Mouse (Mus musculus): ENCODE data around the gene Gm20458. TPM values are rescaled to one million over a fixed set of nuclear protein-coding genes. Genes with fewer than 3 reads are reported as not detected.
A peak's percentile ranks its signal among the peaks of the same experiment; 100 is the strongest.

Gm20458 gene
- polyA plus RNA-seq, 1 experiment from 2014 or later = 2.6 TPM

DNA sequence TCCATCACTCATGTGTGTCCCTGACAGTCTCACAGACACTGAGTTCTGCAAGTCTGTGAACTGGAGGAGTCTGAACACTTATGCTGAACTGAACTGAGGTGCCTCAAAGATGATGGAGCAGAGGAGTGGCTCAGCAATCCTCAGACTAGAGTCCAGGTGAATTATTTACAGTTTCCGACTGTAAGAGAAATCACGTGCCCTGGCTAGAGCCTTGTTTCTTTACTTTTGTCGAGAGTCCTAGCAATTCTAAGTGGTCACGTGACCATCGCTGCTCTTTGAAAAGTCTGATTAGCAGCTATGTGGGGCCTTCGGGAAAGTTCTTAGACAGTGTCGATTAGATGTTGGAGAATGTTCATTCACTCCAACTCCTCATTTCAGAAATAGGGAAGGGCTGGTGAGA, 2.8 kb upstream of the Gm20458 start:
- no peak overlapping the region for H3K4me3 ChIP-seq (ENCODE audit: low read depth, low read length)
- WGBS = 69% methylated on average over 7 of the region's 7 CpGs
- DNase-seq (ENCODE audit: low spot score) (no peak), ATAC-seq (replicated peaks; ENCODE audit: insufficient number of reproducible peaks, low FRiP score, low TSS enrichment, low read depth) (no peak)
- no peaks in the 10 kb centered on the region for H3K9me3 ChIP-seq (replicated peaks; ENCODE audit: control insufficient read depth, low read length)
- H3K9ac ChIP-seq (replicated peaks; ENCODE audit: low read length) = no peak overlapping the region
- no peaks in the 10 kb centered on the region for H3K36me3 ChIP-seq (replicated peaks; ENCODE audit: control insufficient read depth, insufficient read depth, low read depth, low read length)
- no peaks in the 10 kb centered on the region for H3K27me3 ChIP-seq (ENCODE audit: control insufficient read depth, insufficient read depth, low read length)
- no peaks in the 10 kb centered on the region; the same call in 1 of the 2 replicates for H3K4me1 ChIP-seq (ENCODE audit: control insufficient read depth, insufficient read depth, low read length)
- no peak overlapping the region for H3K4me2 ChIP-seq (ENCODE audit: low read depth, low read length)
- H3K27ac ChIP-seq (replicated peaks; ENCODE audit: low read depth, low read length) = no peak overlapping the region

DNA sequence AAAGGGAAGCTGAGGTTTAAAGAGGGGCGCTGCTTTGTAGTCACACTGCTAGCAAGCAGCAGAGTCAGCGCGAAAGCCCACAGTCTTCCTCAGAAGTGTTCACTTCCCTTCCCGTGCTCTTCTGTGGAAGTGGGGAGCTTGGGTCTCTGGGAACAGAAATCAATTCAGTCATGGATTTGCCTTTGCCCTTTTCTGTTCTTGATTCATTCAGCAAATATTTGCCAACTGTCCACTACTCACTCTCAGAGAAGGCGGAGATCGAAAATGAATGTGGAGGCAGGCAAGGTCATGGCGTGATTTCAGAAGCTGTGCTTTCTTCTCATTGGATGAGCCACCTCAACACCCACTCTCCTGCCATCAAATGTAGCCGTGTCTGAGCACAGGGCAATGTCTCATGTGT, 2.2 kb upstream of the Gm20458 start:
- no peaks in the 10 kb centered on the region for H3K36me3 ChIP-seq (replicated peaks; ENCODE audit: control insufficient read depth, insufficient read depth, low read depth, low read length)
- DNase-seq (ENCODE audit: low spot score) (no peak), ATAC-seq (replicated peaks; ENCODE audit: insufficient number of reproducible peaks, low FRiP score, low TSS enrichment, low read depth) (no peak)
- H3K4me2 ChIP-seq (ENCODE audit: low read depth, low read length) = no peak overlapping the region
- no peaks in the 10 kb centered on the region for H3K27me3 ChIP-seq (ENCODE audit: control insufficient read depth, insufficient read depth, low read length)
- no peaks in the 10 kb centered on the region for H3K9me3 ChIP-seq (replicated peaks; ENCODE audit: control insufficient read depth, low read length)
- WGBS = 85% methylated on average over 8 of the region's 8 CpGs
- no peak overlapping the region for H3K9ac ChIP-seq (replicated peaks; ENCODE audit: low read length)
- H3K4me3 ChIP-seq (ENCODE audit: low read depth, low read length) = no peak overlapping the region
- no peaks in the 10 kb centered on the region; the same call in 1 of the 2 replicates for H3K4me1 ChIP-seq (ENCODE audit: control insufficient read depth, insufficient read depth, low read length)
- no peak overlapping the region for H3K27ac ChIP-seq (replicated peaks; ENCODE audit: low read depth, low read length)

DNA sequence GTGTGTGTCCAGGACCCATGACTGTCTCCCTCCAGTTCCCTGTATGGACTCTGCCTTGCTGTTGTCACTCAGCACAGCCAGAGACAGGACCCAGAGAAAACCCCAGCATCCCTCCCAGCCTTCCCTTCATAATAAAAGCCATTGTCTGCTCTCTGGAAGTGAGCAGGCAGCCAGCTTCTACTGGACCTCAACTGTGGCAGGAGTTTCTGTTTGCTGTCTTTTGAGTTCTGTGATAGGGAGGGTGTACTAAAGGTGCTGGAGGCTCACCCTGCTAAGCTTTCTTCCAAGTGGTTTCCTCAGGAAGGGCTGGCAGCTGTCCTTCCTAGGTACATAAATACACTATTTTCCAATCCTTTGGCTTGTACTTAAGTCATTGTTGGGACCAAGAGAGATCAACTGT, 4.4 kb downstream of the Gm20458 start:
- ATAC-seq (replicated peaks; ENCODE audit: insufficient number of reproducible peaks, low FRiP score, low TSS enrichment, low read depth) = no peak
- H3K27me3 ChIP-seq (ENCODE audit: control insufficient read depth, insufficient read depth, low read length) = no peaks in the 10 kb centered on the region
- no peak overlapping the region for H3K4me3 ChIP-seq (ENCODE audit: low read depth, low read length)
- H3K36me3 ChIP-seq (replicated peaks; ENCODE audit: control insufficient read depth, insufficient read depth, low read depth, low read length) = no peaks in the 10 kb centered on the region; the same call in 1 of the 2 replicates
- no peak overlapping the region for H3K9ac ChIP-seq (replicated peaks; ENCODE audit: low read length)
- no peaks in the 10 kb centered on the region; the same call in 1 of the 2 replicates for H3K4me1 ChIP-seq (ENCODE audit: control insufficient read depth, insufficient read depth, low read length)
- H3K27ac ChIP-seq (replicated peaks; ENCODE audit: low read depth, low read length) = no peak overlapping the region
- DNase-seq (ENCODE audit: low spot score) = no peak
- H3K4me2 ChIP-seq (ENCODE audit: low read depth, low read length) = no peak overlapping the region
- no peaks in the 10 kb centered on the region for H3K9me3 ChIP-seq (replicated peaks; ENCODE audit: control insufficient read depth, low read length)

DNA sequence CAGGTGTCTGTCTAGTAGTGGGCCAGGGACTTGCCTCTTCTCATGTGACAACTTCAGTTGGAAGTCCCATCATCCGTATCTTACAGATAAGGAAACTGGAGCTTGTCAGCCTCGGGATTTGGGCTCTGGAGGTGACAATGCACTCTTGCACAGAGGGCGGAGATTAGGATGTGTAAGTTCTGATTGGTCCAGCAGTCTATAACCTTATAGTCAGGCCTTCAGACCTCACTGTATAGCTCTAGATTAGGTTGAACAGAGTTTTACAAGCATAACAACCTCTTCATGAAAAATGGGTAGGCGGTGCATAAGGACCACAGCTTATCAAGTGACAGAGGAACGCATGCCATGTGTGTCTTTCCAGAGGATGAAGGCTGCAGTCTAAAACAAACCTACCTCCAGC, 6.0 kb downstream of the Gm20458 start:
- 82% methylated on average over 5 of the region's 5 CpGs for WGBS

DNA sequence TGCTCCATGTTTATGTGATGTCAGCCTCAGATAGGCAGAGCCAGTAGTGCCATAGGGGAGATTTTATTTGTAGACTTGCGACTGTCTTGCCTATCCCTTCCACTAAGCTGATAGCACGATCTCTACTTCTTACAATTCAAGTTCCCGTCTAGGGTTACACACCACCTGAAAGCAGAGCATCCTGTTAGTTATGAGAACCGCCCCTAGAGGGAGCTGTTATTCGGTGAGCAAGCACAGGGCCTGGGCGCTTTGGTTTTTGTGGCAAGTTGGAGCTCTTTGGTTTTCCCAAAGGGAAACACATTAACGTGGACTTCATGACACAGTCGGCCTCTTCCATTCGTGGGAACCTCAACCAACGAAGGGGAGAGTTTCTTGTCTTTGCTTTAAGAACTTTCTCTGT, 9.5 kb downstream of the Gm20458 start:
- no peak overlapping the region for H3K4me2 ChIP-seq (ENCODE audit: low read depth, low read length)
- ATAC-seq (replicated peaks; ENCODE audit: insufficient number of reproducible peaks, low FRiP score, low TSS enrichment, low read depth) = no peak
- no peak overlapping the region for H3K27ac ChIP-seq (replicated peaks; ENCODE audit: low read depth, low read length)
- H3K9ac ChIP-seq (replicated peaks; ENCODE audit: low read length) = no peak overlapping the region; the same call in 1 of the 2 replicates
- H3K9me3 ChIP-seq (replicated peaks; ENCODE audit: control insufficient read depth, low read length) = no peaks in the 10 kb centered on the region
- no peaks in the 10 kb centered on the region for H3K27me3 ChIP-seq (ENCODE audit: control insufficient read depth, insufficient read depth, low read length)
- no peak overlapping the region for H3K4me3 ChIP-seq (ENCODE audit: low read depth, low read length)
- 24% methylated on average over 10 of the region's 10 CpGs for WGBS
- no peaks in the 10 kb centered on the region for H3K36me3 ChIP-seq (replicated peaks; ENCODE audit: control insufficient read depth, insufficient read depth, low read depth, low read length)
- no peaks in the 10 kb centered on the region for H3K4me1 ChIP-seq (ENCODE audit: control insufficient read depth, insufficient read depth, low read length)
- DNase-seq (ENCODE audit: low spot score) = peak; percentile 79

More for the DNA sequence above, 6.0 kb downstream of the Gm20458 start:
- Histone ChIP-seq H3K27ac (replicated peaks; ENCODE audit: low read depth, low read length) (no peak overlapping the region), H3K36me3 (replicated peaks; ENCODE audit: control insufficient read depth, insufficient read depth, low read depth, low read length) (no peaks in the 10 kb centered on the region; the same call in 1 of the 2 replicates), H3K27me3 (ENCODE audit: control insufficient read depth, insufficient read depth, low read length) (no peaks in the 10 kb centered on the region), H3K4me1 (ENCODE audit: control insufficient read depth, insufficient read depth, low read length) (no peaks in the 10 kb centered on the region; the same call in 1 of the 2 replicates), H3K4me3 (ENCODE audit: low read depth, low read length) (no peak overlapping the region), H3K4me2 (ENCODE audit: low read depth, low read length) (no peak overlapping the region), H3K9me3 (replicated peaks; ENCODE audit: control insufficient read depth, low read length) (no peaks in the 10 kb centered on the region), H3K9ac (replicated peaks; ENCODE audit: low read length) (no peak overlapping the region)
- no peak for ATAC-seq (replicated peaks; ENCODE audit: insufficient number of reproducible peaks, low FRiP score, low TSS enrichment, low read depth)
- no peak for DNase-seq (ENCODE audit: low spot score)

GRCm38 (mm10) chr2:164473624-164474023, 12.9 kb downstream of the Gm20458 start, which contains the start of gene Trp53tg5:
Trp53tg5 (minus strand) TSS chr2:164473724.
- no peaks in the 10 kb centered on the region for H3K27me3 ChIP-seq (ENCODE audit: control insufficient read depth, insufficient read depth, low read length)
- no peak for ATAC-seq (replicated peaks; ENCODE audit: insufficient number of reproducible peaks, low FRiP score, low TSS enrichment, low read depth)
- 81% methylated on average over 6 of the region's 6 CpGs for WGBS

DNA sequence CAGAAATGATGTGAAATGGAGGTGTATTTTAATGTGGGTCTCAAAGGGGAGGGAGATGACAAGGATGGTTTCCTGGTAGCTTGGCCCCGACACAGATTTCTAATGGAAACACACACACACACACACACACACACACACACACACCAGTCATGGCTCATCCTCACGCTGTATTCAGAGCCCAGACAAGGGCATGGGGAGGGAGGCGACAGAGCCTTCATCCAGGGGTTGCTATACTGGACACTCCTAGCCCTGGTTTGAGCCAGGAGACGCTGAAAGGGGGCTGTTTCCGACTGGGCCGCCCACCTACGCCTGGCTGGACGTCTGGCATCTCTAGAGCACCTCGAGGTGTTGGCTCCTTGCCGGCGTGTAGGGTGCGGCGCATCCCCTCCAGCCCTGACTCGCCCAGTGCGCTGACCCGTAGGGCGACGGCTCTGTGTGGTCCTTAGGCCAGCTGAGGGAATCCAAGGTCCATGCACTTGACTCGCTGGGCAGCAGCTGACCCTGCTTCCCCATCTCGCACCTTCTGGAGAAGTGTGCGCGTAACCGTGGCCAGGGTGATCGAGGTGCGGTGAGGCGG, 25.0 kb downstream of the Gm20458 start, which contains the start of gene Dbndd2:
TSS of gene Dbndd2 (plus strand) at position 426 of the 577 bp plus-strand sequence.
- H3K9ac ChIP-seq (replicated peaks; ENCODE audit: low read length) = peak within 1 kb of the TSS; percentile 64
- peak; percentile 25 for DNase-seq (ENCODE audit: low spot score)
- peak within 1 kb of the TSS; percentile 100 for H3K4me2 ChIP-seq (ENCODE audit: low read depth, low read length)
- WGBS = 2% methylated on average over 26 of the region's 26 CpGs
- H3K36me3 ChIP-seq (replicated peaks; ENCODE audit: control insufficient read depth, insufficient read depth, low read depth, low read length) = no peaks in the 10 kb centered on the region
- H3K4me3 ChIP-seq (ENCODE audit: low read depth, low read length) = peak within 1 kb of the TSS; percentile 71
- no peak; the same call in 1 of the 2 replicates for ATAC-seq (replicated peaks; ENCODE audit: insufficient number of reproducible peaks, low FRiP score, low TSS enrichment, low read depth)
- H3K9me3 ChIP-seq (replicated peaks; ENCODE audit: control insufficient read depth, low read length) = no peaks in the 10 kb centered on the region
- H3K4me1 ChIP-seq (ENCODE audit: control insufficient read depth, insufficient read depth, low read length) = peaks cover 3% of the 10 kb centered on the region; the same call in 1 of the 2 replicates
- H3K27ac ChIP-seq (replicated peaks; ENCODE audit: low read depth, low read length) = no peak within 1 kb of the TSS
- peaks cover 20% of the 10 kb centered on the region for H3K27me3 ChIP-seq (ENCODE audit: control insufficient read depth, insufficient read depth, low read length)

More at GRCm38 (mm10) chr2:164473624-164474023, 12.9 kb downstream of the Gm20458 start, which contains the start of gene Trp53tg5:
- no peaks in the 10 kb centered on the region for H3K36me3 ChIP-seq (replicated peaks; ENCODE audit: control insufficient read depth, insufficient read depth, low read depth, low read length)
- no peak within 1 kb of the TSS for H3K27ac ChIP-seq (replicated peaks; ENCODE audit: low read depth, low read length)
- DNase-seq (ENCODE audit: low spot score) = no peak
- no peak within 1 kb of the TSS; the same call in 1 of the 2 replicates for H3K4me2 ChIP-seq (ENCODE audit: low read depth, low read length)
- no peak within 1 kb of the TSS for H3K4me3 ChIP-seq (ENCODE audit: low read depth, low read length)
- H3K4me1 ChIP-seq (ENCODE audit: control insufficient read depth, insufficient read depth, low read length) = no peaks in the 10 kb centered on the region
- no peaks in the 10 kb centered on the region for H3K9me3 ChIP-seq (replicated peaks; ENCODE audit: control insufficient read depth, low read length)
- H3K9ac ChIP-seq (replicated peaks; ENCODE audit: low read length) = no peak within 1 kb of the TSS
